Mouse (Mus musculus): ENCODE measurements at regions not wholly inside any gene's neighbourhood (a gene's known extent, or its start where the extent isn't known, plus 50 kb on each side); places are given as distances from the start of the nearest gene placed in this dataset.

DNA sequence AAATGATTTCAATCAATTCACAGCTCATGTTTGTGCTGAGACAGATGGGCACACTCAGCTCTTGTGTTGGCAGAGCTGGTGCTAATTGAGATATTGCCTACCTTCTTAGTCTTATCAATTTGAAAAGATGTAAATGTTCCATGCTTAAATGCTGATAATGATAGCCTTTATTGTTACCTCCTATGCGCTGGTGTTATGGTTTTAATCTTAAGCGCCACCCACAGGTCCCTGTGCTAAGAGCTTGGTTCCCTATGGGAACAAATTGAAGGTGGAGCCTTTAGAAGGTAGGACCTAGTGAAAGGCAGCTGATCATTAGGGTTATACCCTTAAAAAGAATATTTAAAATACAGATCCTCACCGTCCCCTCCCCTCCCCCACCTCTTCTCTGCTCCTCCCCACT, 146.5 kb upstream of the Plcz1 start:
- DNase-seq (ENCODE audit: extremely low read depth, insufficient read length, low spot score) = no peak

- DNase-seq (ENCODE audit: extremely low read depth, insufficient read length, low spot score) = no peak
Observed at GRCm38 (mm10) chr6:140187106-140187505, 145.8 kb upstream of the Plcz1 start.

DNA sequence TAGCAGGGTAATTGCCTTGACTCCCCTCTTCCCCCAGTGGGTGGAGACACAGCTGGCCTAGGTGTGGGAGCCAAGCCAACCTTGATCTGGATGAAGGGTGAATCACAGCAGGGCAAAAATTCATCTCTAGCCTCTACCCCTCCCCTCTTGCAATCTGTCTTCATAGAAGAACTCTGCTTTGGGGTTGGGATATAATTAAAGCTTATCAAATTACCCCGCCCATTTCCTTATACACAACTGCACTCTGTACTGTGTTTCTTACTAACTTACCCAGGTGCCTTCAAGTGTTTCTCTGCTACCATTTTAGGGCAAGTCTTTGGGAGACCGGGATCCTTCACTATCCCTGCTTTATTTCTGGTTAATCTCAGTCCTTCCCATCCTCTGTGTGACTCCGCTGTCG, 138.7 kb upstream of the Plcz1 start:
- DNase-seq (ENCODE audit: extremely low read depth, insufficient read length, low spot score) = no peak

- DNase-seq (ENCODE audit: extremely low read depth, insufficient read length, low spot score) = no peak
Observed at GRCm38 (mm10) chr6:140178425-140179193, 137.4 kb upstream of the Plcz1 start.

- no peak for DNase-seq (ENCODE audit: extremely low read depth, insufficient read length, low spot score)
Observed at GRCm38 (mm10) chr6:140172716-140173115, 131.5 kb upstream of the Plcz1 start.

GRCm38 (mm10) chr6:140169836-140170235, 128.6 kb upstream of the Plcz1 start:
- no peak for DNase-seq (ENCODE audit: extremely low read depth, insufficient read length, low spot score)

DNA sequence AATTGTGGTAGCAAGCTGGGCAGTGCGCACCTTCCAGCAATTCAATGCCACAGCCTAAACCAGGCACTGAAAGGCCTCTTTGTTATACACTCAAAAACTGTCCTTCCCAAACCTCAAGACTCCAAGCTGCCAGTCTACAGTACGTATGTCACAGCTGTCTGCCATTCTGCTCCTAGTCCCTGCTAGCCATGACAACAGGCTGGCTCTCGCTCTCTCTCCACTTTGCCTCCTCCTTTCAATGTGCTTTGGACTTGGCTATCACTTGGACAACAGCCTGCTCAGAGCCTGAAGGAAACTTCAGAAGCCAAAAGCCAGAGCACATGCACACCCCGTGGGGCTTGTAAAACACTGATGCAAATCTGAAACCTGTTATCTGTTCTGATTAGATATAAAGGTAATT, 125.9 kb upstream of the Plcz1 start:
- no peak for DNase-seq (ENCODE audit: extremely low read depth, insufficient read length, low spot score)

- no peak for DNase-seq (ENCODE audit: extremely low read depth, insufficient read length, low spot score)
Observed at GRCm38 (mm10) chr6:140162729-140163128, 121.5 kb upstream of the Plcz1 start.

DNA sequence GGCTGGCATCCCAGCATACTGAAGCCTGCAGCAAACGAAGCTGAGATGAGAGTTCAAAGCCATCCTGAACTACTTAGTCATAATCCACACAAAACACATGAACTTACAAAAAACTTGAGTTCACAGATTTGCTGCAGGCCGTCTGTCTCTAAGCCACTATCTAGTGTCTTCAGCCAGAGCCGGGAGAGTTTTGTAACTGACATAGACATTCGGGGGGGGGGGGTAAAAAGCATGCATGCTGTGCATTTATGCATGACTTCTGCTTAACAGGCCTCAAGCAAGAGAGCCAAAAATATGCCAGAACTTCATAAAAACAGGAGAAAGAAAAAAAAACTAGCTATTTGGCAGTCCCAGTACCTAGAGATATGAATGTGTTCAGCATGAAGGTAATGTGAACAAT, 120.2 kb upstream of the Plcz1 start:
- DNase-seq (ENCODE audit: extremely low read depth, insufficient read length, low spot score) = no peak

DNA sequence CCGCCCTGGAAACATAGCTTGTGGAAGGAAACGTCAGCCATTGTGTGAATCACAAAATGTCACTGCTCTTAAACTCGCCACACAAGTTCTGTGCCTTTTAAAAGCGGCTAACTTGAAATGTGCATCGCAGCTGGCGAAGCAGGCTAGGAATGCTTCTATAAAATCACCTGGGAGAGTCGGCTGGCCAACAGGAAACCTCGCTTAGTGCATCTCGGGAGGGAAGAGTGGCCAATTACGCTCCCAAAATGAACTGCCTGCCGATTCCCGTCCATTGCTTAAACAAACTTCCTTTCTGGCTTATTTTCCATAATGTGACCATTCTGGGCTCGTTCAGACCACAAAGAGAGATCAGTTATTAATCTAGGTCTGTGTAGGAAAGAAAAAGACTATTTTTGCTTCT, 119.7 kb upstream of the Plcz1 start:
- DNase-seq (ENCODE audit: extremely low read depth, insufficient read length, low spot score) = no peak

GRCm38 (mm10) chr6:140158986-140159385, 117.7 kb upstream of the Plcz1 start:
- DNase-seq (ENCODE audit: extremely low read depth, insufficient read length, low spot score) = no peak

- DNase-seq (ENCODE audit: extremely low read depth, insufficient read length, low spot score) = no peak
Observed at GRCm38 (mm10) chr6:140157375-140157774, 116.1 kb upstream of the Plcz1 start.

GRCm38 (mm10) chr6:140152418-140153176, 111.3 kb upstream of the Plcz1 start:
- DNase-seq (ENCODE audit: extremely low read depth, insufficient read length, low spot score) = no peak

GRCm38 (mm10) chr6:140148628-140149245, 107.5 kb upstream of the Plcz1 start:
- DNase-seq (ENCODE audit: extremely low read depth, insufficient read length, low spot score) = no peak

DNA sequence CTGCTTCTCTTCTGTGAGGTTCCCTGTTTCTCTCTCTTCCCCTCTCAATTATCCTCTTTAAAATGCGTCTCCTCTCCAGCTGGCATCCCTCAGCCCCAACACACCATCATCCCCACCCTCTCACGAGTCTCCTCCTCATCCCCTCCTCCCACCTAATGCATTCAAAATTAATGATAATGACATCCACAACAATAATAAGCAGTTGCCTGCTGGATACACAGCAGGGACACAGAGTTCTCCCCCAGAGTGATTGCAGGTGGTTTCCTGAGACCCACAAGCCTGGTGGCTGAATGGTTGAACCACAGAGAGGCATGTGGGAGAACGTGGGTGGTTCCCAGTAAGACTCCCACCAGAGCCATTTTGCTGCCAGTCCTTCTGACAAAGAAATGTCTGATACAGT, 106.9 kb upstream of the Plcz1 start:
- no peak for DNase-seq (ENCODE audit: extremely low read depth, insufficient read length, low spot score)

- DNase-seq (ENCODE audit: extremely low read depth, insufficient read length, low spot score) = no peak
Observed at GRCm38 (mm10) chr6:140147711-140148110, 106.5 kb upstream of the Plcz1 start.

DNA sequence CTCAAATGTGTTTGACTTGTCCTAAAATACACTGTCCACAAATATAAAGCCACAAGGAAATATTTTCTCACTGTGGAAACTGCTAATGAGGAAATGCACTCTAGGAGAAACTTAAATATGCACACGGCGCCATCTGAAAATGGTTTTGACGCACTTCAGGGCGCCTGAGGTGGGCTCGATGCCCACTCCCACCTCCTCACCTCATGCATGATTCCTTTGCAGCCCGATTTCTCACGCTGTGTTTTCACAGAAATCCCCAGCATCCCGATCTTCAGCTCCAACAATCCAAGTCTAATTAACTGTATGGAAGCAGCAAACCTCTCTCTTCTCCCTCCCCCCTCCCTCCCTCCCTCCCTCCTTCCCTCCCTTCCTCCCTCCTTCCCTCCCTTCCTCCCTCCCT, 92.5 kb upstream of the Plcz1 start:
- DNase-seq (ENCODE audit: extremely low read depth, insufficient read length, low spot score) = no peak

DNA sequence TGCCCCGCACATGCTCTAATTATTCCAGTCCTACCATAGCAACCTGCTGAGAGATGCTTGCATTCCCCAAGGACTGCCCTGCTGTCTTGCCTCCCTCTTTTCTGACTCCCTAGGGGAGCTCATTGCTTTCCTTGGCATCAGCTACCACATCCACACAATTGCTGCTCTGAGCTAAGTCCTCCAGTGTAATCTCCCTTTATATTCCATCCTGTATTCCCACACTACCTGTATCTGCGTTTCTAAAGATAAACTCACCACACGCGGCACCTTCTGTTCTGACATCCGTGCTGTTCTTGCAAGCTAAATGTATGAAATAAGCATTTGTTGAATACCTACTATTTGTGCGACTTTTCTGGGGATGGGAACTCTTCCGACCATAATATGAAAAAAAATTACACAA, 85.4 kb upstream of the Plcz1 start:
- no peak for DNase-seq (ENCODE audit: extremely low read depth, insufficient read length, low spot score)

GRCm38 (mm10) chr6:140114024-140114423, 72.8 kb upstream of the Plcz1 start:
- no peak for DNase-seq (ENCODE audit: extremely low read depth, insufficient read length, low spot score)

DNA sequence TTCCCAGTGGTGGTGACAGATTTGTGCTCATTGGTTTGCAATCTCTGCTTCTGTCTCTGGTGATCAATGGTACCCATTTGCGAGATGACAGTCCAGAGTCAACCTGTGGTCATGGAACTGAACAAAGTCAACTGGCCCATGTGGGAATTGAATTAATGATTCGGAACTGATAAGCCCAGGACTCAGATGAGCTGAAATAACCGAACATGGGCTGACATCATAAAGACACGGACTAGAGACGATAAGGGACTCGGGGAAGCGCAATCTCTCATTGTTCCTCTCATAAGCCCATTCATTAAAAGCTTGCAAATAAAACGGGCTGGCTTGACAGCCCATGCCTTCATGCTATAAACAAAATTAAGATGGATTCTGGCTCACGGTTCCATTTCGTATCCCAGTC, 70.8 kb upstream of the Plcz1 start:
- no peak for DNase-seq (ENCODE audit: extremely low read depth, insufficient read length, low spot score)

DNA sequence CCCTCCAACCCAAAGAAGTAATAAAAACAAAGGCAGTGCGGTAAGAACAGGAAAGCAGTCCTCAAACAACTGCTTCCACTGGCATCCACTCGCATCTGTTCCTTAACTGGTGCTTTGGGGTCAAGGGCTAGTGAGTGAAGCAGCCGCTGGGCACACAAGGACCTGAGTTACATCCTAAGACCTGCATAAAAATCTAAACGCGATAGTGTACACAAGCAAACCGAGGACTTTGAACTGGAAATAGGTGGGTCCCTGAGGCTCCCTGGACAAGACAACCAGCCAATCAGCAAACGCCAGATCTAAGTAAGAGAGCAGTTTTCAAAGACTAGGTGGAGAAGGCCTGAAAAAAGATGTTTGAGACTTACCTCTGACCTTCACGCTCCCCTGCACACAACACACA, 66.8 kb upstream of the Plcz1 start:
- no peak for DNase-seq (ENCODE audit: extremely low read depth, insufficient read length, low spot score)

DNA sequence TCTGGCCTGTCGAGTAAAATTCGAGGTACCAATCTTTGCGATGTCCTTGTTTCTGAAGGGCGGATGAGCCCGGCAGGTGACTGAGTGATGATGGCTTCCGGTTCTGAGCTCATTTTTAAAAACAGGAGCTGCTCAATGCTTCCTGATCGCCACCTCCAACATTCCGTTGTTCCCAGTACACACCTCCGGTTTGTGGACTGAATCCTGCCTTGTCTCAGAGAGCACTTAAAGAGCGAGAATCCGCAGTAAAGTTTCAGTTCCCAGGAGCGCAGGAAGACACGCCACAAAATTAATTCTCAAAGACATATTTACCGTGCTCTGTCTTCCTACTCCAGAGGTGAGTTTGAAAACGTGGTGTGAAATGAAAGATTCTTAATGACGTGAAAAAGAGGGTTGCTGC, 66.4 kb upstream of the Plcz1 start:
- DNase-seq (ENCODE audit: extremely low read depth, insufficient read length, low spot score) = no peak

Measured in 3134 (cell line).